Mouse (Mus musculus) midbrain, embryonic 16.5 days (tissue): ENCODE results near the gene Crybg3. TPM values are rescaled to one million over a fixed set of nuclear protein-coding genes. Genes with fewer than 3 reads are reported as not detected.

ENCODE experiments used
- ATAC-seq: fragments of 200-750 bp; cut with Nextera tagmentation; 2 replicates; pipeline ENCODE4 v1.8.0; 2017; ENCODE audit warnings: moderate TSS enrichment
- H3K27ac ChIP-seq: fragments of 300-500 bp; sonication (generic); 2 replicates; pipeline ENCODE4 v1.5.1; 2014; ENCODE audit warnings: mild to moderate bottlenecking, low read length, mixed read lengths
- H3K27me3 ChIP-seq: fragments of 300-500 bp; sonication (generic); 2 replicates; pipeline ENCODE4 v1.6.1; 2014; ENCODE audit warnings: low read depth, low read length, mixed read lengths; ENCODE audit not compliant: control insufficient read depth, insufficient read depth
- H3K36me3 ChIP-seq: fragments of 300-500 bp; sonication (generic); 2 replicates; pipeline ENCODE4 v1.6.1; 2014; ENCODE audit warnings: mild to moderate bottlenecking, low read length, moderate library complexity, mixed read lengths; ENCODE audit not compliant: control insufficient read depth, insufficient read depth
- H3K4me1 ChIP-seq: fragments of 300-500 bp; sonication (generic); 2 replicates; pipeline ENCODE4 v1.6.1; 2014; ENCODE audit warnings: mild to moderate bottlenecking, low read length, mixed read lengths; ENCODE audit not compliant: control insufficient read depth, insufficient read depth
- H3K4me2 ChIP-seq: fragments of 300-500 bp; sonication (generic); 2 replicates; pipeline ENCODE4 v1.6.1; 2014; ENCODE audit warnings: mild to moderate bottlenecking, low read length, mixed read lengths
- H3K4me3 ChIP-seq: fragments of 300-500 bp; sonication (generic); 2 replicates; pipeline ENCODE4 v1.5.1; 2014; ENCODE audit warnings: low read depth, mild to moderate bottlenecking, low read length, moderate library complexity, mixed read lengths
- H3K9ac ChIP-seq: fragments of 300-500 bp; sonication (generic); 2 replicates; pipeline ENCODE4 v1.6.1; 2014; ENCODE audit warnings: low read depth, low read length, mixed read lengths
- H3K9me3 ChIP-seq: fragments of 300-500 bp; sonication (generic); replicated peaks from 2 replicates; pipeline ENCODE4 v1.6.1; 2014; ENCODE audit warnings: mild to moderate bottlenecking, low read length, mixed read lengths; ENCODE audit not compliant: control insufficient read depth, poor library complexity, severe bottlenecking
- WGBS: fragments of 180-500 bp; shearing (Covaris S2); extraction: QIAGEN DNeasy Blood & Tissue Kit; methylation state at CpG from one replicate; pipeline ENCODE4 v1.1.7; 2014; 5-methylcytosine and 5-hydroxymethylcytosine counted together
- polyA plus RNA-seq: library from polyadenylated mRNA; unstranded; fragments of >200 nt; fragmentation: Nextera tagmentation; extraction: Ambion mirVana; gene quantifications from 2 replicates; pipeline ENCODE4 v1.2.1, GENCODE M21; 2015

Gene Crybg3
- polyA plus RNA-seq, 1 experiment from 2014 or later, result 2.7 TPM

- Histone ChIP-seq H3K4me2 (no peak overlapping the region), H3K4me3 (no peak overlapping the region), H3K27me3 (no peaks in the 10 kb centered on the region), H3K4me1 (no peaks in the 10 kb centered on the region), H3K36me3 (no peaks in the 10 kb centered on the region), H3K9me3 (no peaks in the 10 kb centered on the region), H3K9ac (no peak overlapping the region), H3K27ac (no peak overlapping the region)
- 39% methylated on average over 3 of the region's 3 CpGs for WGBS
- ATAC-seq, result no peak
These were observed 68.2 kb downstream of the Crybg3 start for GRCm38 (mm10) chr16:59532561-59532960.

GRCm38 (mm10) chr16:59531243-59531642, 69.5 kb downstream of the Crybg3 start:
- H3K4me3 ChIP-seq, result no peak overlapping the region
- ATAC-seq, result no peak
- no peak overlapping the region for H3K4me2 ChIP-seq
- no peak overlapping the region for H3K9ac ChIP-seq
- H3K27ac ChIP-seq, result no peak overlapping the region
- H3K4me1 ChIP-seq, result no peaks in the 10 kb centered on the region
- WGBS, result 88% methylated on average over 5 of the region's 5 CpGs
- H3K27me3 ChIP-seq, result no peaks in the 10 kb centered on the region
- H3K36me3 ChIP-seq, result no peaks in the 10 kb centered on the region
- H3K9me3 ChIP-seq, result no peaks in the 10 kb centered on the region

DNA sequence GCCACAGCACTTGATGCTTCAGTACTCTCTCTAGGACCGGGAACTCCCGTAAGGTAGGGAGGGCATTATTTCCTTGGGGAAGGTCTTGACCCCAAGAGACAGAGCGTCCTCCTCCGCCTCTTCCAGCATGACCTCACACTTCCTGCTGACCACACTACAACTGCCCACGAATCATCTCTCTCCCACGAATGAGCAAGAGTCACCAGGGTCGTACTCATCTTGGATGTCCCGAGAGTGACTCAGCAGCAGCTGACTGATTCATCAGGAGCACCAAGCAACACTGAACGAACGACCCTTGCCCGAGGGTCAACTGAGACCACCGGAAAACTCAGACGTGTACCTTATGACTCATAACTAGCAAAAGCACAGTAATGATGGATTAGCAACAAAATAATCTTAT, 71.2 kb downstream of the Crybg3 start:
- no peaks in the 10 kb centered on the region for H3K27me3 ChIP-seq
- H3K4me1 ChIP-seq, result no peaks in the 10 kb centered on the region
- no peak overlapping the region for H3K9ac ChIP-seq
- H3K36me3 ChIP-seq, result no peaks in the 10 kb centered on the region
- H3K9me3 ChIP-seq, result no peaks in the 10 kb centered on the region
- H3K4me2 ChIP-seq, result no peak overlapping the region
- no peak overlapping the region for H3K27ac ChIP-seq
- WGBS, result 94% methylated on average over 13 of the region's 13 CpGs
- no peak for ATAC-seq
- no peak overlapping the region for H3K4me3 ChIP-seq

GRCm38 (mm10) chr16:59526939-59527338, 73.8 kb downstream of the Crybg3 start:
- Histone ChIP-seq H3K36me3 (no peaks in the 10 kb centered on the region), H3K9ac (no peak overlapping the region)
- ATAC-seq, result no peak

GRCm38 (mm10) chr16:59521752-59522423, 78.9 kb downstream of the Crybg3 start:
- H3K9ac ChIP-seq, result no peak overlapping the region
- no peak overlapping the region for H3K27ac ChIP-seq
- no peaks in the 10 kb centered on the region for H3K36me3 ChIP-seq
- WGBS, result 93% methylated on average over 16 of the region's 16 CpGs
- no peaks in the 10 kb centered on the region for H3K27me3 ChIP-seq
- ATAC-seq, result no peak
- H3K4me2 ChIP-seq, result no peak overlapping the region
- no peak overlapping the region for H3K4me3 ChIP-seq
- H3K4me1 ChIP-seq, result no peaks in the 10 kb centered on the region
- H3K9me3 ChIP-seq, result no peaks in the 10 kb centered on the region

More at GRCm38 (mm10) chr16:59526939-59527338, 73.8 kb downstream of the Crybg3 start:
- no peaks in the 10 kb centered on the region for H3K9me3 ChIP-seq
- no peaks in the 10 kb centered on the region for H3K4me1 ChIP-seq
- H3K27ac ChIP-seq, result no peak overlapping the region
- no peaks in the 10 kb centered on the region for H3K27me3 ChIP-seq
- 89% methylated on average over 6 of the region's 6 CpGs for WGBS
- no peak overlapping the region for H3K4me2 ChIP-seq
- no peak overlapping the region for H3K4me3 ChIP-seq

GRCm38 (mm10) chr16:59517447-59518219, 83.1 kb downstream of the Crybg3 start:
- Histone ChIP-seq H3K27me3 (no peaks in the 10 kb centered on the region), H3K9ac (no peak overlapping the region), H3K27ac (no peak overlapping the region), H3K4me2 (no peak overlapping the region), H3K9me3 (no peaks in the 10 kb centered on the region), H3K4me3 (no peak overlapping the region), H3K4me1 (no peaks in the 10 kb centered on the region), H3K36me3 (no peaks in the 10 kb centered on the region)
- no peak for ATAC-seq
- WGBS, result 83% methylated on average over 15 of the region's 15 CpGs

- no peak overlapping the region for H3K4me2 ChIP-seq
- no peaks in the 10 kb centered on the region for H3K4me1 ChIP-seq
- WGBS, result 95% methylated on average over 10 of the region's 10 CpGs
- no peaks in the 10 kb centered on the region for H3K36me3 ChIP-seq
- H3K9me3 ChIP-seq, result no peaks in the 10 kb centered on the region
- no peaks in the 10 kb centered on the region for H3K27me3 ChIP-seq
- no peak for ATAC-seq
- H3K4me3 ChIP-seq, result no peak overlapping the region
- no peak overlapping the region for H3K9ac ChIP-seq
- H3K27ac ChIP-seq, result no peak overlapping the region
These were observed 83.8 kb downstream of the Crybg3 start for GRCm38 (mm10) chr16:59516965-59517364.

DNA sequence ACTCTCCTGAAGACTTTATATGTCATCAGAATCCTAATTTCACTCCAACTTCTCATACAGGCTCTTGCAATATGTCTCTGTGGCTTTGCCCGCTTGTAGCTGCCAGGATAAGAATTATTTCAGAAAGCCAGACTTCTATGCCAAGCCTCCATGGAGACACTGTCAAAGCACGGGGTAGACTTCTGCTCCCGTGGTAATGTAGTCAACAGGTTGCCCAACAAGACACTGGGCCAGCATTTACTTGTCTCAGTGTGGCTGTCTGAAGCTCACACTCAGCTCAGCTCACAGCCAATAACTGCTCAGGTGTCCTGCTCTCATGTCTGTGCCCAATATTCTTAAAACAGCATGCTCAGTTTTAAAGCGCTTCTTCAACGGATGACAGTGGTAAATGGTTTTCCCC, 85.6 kb downstream of the Crybg3 start:
- Histone ChIP-seq H3K4me2 (no peak overlapping the region), H3K27me3 (no peaks in the 10 kb centered on the region), H3K9me3 (no peaks in the 10 kb centered on the region), H3K4me3 (no peak overlapping the region), H3K27ac (no peak overlapping the region), H3K36me3 (no peaks in the 10 kb centered on the region), H3K9ac (no peak overlapping the region), H3K4me1 (no peaks in the 10 kb centered on the region)
- 94% methylated on average over 5 of the region's 5 CpGs for WGBS
- no peak for ATAC-seq

DNA sequence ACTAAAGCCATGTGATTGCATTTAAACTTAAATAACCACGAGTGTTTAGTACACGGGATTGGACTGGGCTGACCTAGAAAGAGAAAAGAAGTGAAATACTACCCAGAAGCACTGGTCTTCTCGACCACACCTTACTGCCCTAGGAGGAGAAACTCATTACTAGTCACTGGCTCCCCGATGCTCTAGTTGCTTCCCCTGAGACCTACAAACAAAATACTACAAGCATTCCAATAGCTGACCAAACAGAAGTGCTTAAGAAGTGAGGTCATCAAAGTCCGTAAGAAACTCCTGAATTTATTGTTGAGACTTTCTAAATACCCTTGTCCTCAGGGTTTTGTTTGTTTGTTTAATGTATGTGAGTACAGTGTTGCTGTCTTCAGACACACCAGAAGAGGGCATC, 90.9 kb downstream of the Crybg3 start:
- WGBS, result 91% methylated on average over 5 of the region's 5 CpGs
- no peak overlapping the region for H3K27ac ChIP-seq

More for the DNA sequence above, 90.9 kb downstream of the Crybg3 start:
- Histone ChIP-seq H3K9ac (no peak overlapping the region), H3K27me3 (no peaks in the 10 kb centered on the region), H3K4me1 (no peaks in the 10 kb centered on the region), H3K4me2 (no peak overlapping the region), H3K9me3 (no peaks in the 10 kb centered on the region), H3K4me3 (no peak overlapping the region), H3K36me3 (no peaks in the 10 kb centered on the region)
- ATAC-seq, result no peak
